Mouse (Mus musculus) midbrain, embryonic 14.5 days (tissue): Measurements from ENCODE around the gene Gm3625. TPM values are rescaled to one million over a fixed set of nuclear protein-coding genes. Genes with fewer than 3 reads are reported as not detected.
"Not testable (repeated sequence)": the region's sequence is repeated elsewhere in the genome, so short reads cannot be mapped to it uniquely, and the experiment has no call there.

Source experiments
- ATAC-seq: fragments of 200-750 bp; cut with Nextera tagmentation; 2 replicates; pipeline ENCODE4 v1.8.0; 2017; ENCODE audit warnings: moderate number of reproducible peaks, moderate library complexity; ENCODE audit not compliant: low FRiP score, low TSS enrichment
- DNase-seq: peaks from one replicate; pipeline ENCODE4 v3.0.0-alpha.2; 2015
- H3K27ac ChIP-seq: fragments of 300-500 bp; sonication (generic); replicated peaks from 2 replicates; pipeline ENCODE4 v1.5.1; 2014; ENCODE audit warnings: mild to moderate bottlenecking, low read depth, low read length, moderate library complexity
- H3K27me3 ChIP-seq: fragments of 300-500 bp; sonication (generic); 2 replicates; pipeline ENCODE4 v1.6.1; 2014; ENCODE audit warnings: low read length, control low read depth, mixed read lengths; ENCODE audit not compliant: control insufficient read depth, insufficient read depth
- H3K36me3 ChIP-seq: fragments of 300-500 bp; sonication (generic); 2 replicates; pipeline ENCODE4 v1.6.1; 2014; ENCODE audit warnings: low read length, control low read depth; ENCODE audit not compliant: control insufficient read depth, insufficient read depth
- H3K4me1 ChIP-seq: fragments of 300-500 bp; sonication (generic); 2 replicates; pipeline ENCODE4 v1.6.1; 2014; ENCODE audit warnings: mild to moderate bottlenecking, antibody characterized with exemption, low read length, control low read depth; ENCODE audit not compliant: control insufficient read depth, insufficient read depth
- H3K4me2 ChIP-seq: fragments of 300-500 bp; sonication (generic); 2 replicates; pipeline ENCODE4 v1.6.1; 2014; ENCODE audit warnings: mild to moderate bottlenecking, low read length, moderate library complexity
- H3K4me3 ChIP-seq: fragments of 300-500 bp; sonication (generic); replicated peaks from 2 replicates; pipeline ENCODE4 v1.5.1; 2014; ENCODE audit warnings: low read depth, low read length
- H3K9ac ChIP-seq: fragments of 300-500 bp; sonication (generic); replicated peaks from 2 replicates; pipeline ENCODE4 v1.6.1; 2014; ENCODE audit warnings: mild to moderate bottlenecking, low read length, moderate library complexity
- H3K9me3 ChIP-seq: fragments of 300-500 bp; sonication (generic); 2 replicates; pipeline ENCODE4 v1.6.1; 2016; ENCODE audit warnings: low read length, control low read depth, mixed read lengths; ENCODE audit not compliant: control insufficient read depth
- WGBS: fragments of 180-500 bp; shearing (Covaris S2); extraction: QIAGEN DNeasy Blood & Tissue Kit; methylation state at CpG from one replicate; pipeline ENCODE4 v1.1.7; 2014; 5-methylcytosine and 5-hydroxymethylcytosine counted together
- polyA plus RNA-seq: library from polyadenylated mRNA; unstranded; fragments of >200 nt; fragmentation: Nextera tagmentation; extraction: Ambion mirVana; gene quantifications from 2 replicates; pipeline ENCODE4 v1.2.1, GENCODE M21; 2014

Gm3625 gene
- polyA plus RNA-seq, 1 experiment from 2014 or later, result not detected

- Histone ChIP-seq H3K27me3 (no peaks in the 10 kb centered on the region), H3K27ac (no peak overlapping the region), H3K36me3 (no peaks in the 10 kb centered on the region), H3K9ac (no peak overlapping the region), H3K4me1 (no peaks in the 10 kb centered on the region), H3K4me2 (no peak overlapping the region), H3K4me3 (no peak overlapping the region), H3K9me3 (no peaks in the 10 kb centered on the region)
- ATAC-seq (no peak), DNase-seq (no peak)
- 90% methylated on average over 9 of the region's 9 CpGs for WGBS
Observed at GRCm38 (mm10) chr12:4558475-4559279, 34.0 kb downstream of the Gm3625 start.

DNA sequence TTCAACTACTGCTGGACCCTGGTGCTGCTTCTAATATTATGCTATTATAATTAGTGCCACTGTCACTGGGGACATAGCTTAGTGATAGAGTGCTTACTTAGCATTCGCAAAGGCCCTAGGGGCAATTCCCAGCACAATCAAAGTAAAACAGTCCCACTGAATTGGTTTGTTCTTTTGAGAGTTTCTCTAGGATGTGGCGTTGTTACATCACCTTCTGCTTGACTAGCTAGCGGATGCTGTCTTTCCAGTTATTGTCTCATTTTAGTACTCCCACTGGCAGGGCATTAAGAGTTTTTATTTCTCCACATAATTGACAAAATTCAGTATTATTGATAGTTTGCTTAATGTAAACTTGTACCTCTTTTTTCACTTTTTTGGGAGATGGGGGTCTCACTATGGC is 34.7 kb downstream of the Gm3625 start:
- 73% methylated on average over 3 of the region's 3 CpGs for WGBS
- Histone ChIP-seq H3K4me2 (no peak overlapping the region), H3K4me3 (no peak overlapping the region), H3K36me3 (no peaks in the 10 kb centered on the region), H3K27me3 (no peaks in the 10 kb centered on the region), H3K9ac (no peak overlapping the region), H3K9me3 (no peaks in the 10 kb centered on the region), H3K4me1 (no peaks in the 10 kb centered on the region), H3K27ac (no peak overlapping the region)
- peak; percentile 14 for DNase-seq
- ATAC-seq, result no peak

DNA sequence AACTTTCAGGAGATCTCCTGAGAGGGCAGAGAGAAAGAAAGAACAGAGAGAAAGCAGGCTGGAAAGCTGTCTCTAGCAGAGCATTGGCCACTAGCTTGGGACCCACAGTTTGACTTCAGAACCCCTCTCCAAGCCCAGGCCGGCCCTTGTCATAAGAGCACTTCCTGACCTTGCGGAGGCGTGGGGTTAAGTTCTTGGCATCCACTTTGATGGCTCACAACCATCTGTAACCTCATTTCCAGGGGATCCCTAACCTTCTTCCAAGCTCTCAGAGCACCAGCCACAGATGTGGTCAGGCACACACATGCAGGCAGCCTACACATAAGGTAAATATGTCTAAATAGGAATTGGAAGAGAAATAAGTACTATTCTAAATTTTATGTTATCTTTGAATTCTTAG is 35.3 kb downstream of the Gm3625 start:
- H3K36me3 ChIP-seq, result no peaks in the 10 kb centered on the region
- H3K4me1 ChIP-seq, result no peaks in the 10 kb centered on the region
- no peak overlapping the region for H3K27ac ChIP-seq
- H3K9ac ChIP-seq, result no peak overlapping the region
- WGBS, result 92% methylated on average over 3 of the region's 3 CpGs
- ATAC-seq, result no peak
- DNase-seq, result no peak
- H3K4me3 ChIP-seq, result no peak overlapping the region
- H3K27me3 ChIP-seq, result no peaks in the 10 kb centered on the region
- no peak overlapping the region for H3K4me2 ChIP-seq
- H3K9me3 ChIP-seq, result no peaks in the 10 kb centered on the region

DNA sequence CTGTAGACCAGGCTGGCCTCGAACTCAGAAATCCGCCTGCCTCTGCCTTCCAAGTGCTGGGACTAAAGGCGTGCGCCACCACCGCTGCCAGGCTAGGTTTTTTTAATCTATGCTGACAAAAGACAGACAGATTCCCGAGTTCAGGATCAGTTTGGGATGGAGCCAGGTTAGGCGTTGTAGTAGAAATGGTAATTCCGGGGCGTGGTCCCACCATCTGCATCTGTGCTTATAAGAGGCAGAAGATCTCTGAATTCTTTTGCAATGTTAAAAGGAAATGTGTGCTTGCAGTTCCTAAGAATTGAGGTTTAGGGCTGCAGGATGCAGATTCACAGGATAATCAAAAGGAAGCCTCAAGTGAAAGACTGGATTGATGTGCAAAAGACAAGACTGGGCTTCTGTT is 35.8 kb downstream of the Gm3625 start:
- DNase-seq, result no peak
- Histone ChIP-seq H3K9ac (no peak overlapping the region), H3K4me2 (no peak overlapping the region), H3K27ac (no peak overlapping the region), H3K4me3 (no peak overlapping the region), H3K27me3 (no peaks in the 10 kb centered on the region), H3K9me3 (no peaks in the 10 kb centered on the region), H3K4me1 (no peaks in the 10 kb centered on the region), H3K36me3 (no peaks in the 10 kb centered on the region)
- ATAC-seq, result no peak
- WGBS, result 88% methylated on average over 9 of the region's 9 CpGs

DNA sequence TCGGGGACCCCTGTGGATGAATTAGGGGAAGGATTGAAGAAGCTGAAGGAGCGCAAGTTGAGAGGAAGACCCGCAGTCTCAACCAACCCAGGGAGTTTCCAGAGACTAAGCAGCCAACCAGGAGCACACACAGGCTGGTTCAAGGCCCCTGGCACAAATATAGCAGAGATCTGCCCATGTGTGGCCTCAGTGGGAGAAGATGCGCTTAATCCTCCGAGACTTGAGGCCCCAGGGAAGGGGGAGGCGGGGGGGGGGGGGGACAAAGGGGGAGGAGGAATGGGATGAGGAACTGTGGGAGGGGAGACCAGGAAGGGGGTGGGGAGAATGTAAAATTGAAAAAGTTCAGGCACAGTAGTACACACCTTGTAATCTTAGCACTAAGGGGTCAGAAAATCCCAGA is 37.3 kb downstream of the Gm3625 start:
- DNase-seq (no peak), ATAC-seq (no peak)
- H3K4me3 ChIP-seq, result no peak overlapping the region
- H3K27me3 ChIP-seq, result no peaks in the 10 kb centered on the region
- no peaks in the 10 kb centered on the region for H3K9me3 ChIP-seq
- H3K9ac ChIP-seq, result no peak overlapping the region
- 70% methylated on average over 5 of the region's 6 CpGs for WGBS
- no peaks in the 10 kb centered on the region for H3K36me3 ChIP-seq
- no peak overlapping the region for H3K27ac ChIP-seq
- H3K4me2 ChIP-seq, result no peak overlapping the region
- H3K4me1 ChIP-seq, result no peaks in the 10 kb centered on the region

- H3K27me3 ChIP-seq, H3K9me3 ChIP-seq, DNase-seq, H3K36me3 ChIP-seq, ATAC-seq, H3K9ac ChIP-seq, H3K4me2 ChIP-seq, H3K4me3 ChIP-seq, H3K27ac ChIP-seq, H3K4me1 ChIP-seq: not testable (repeated sequence)
- WGBS, result 88% methylated on average over 3 of the region's 3 CpGs
Observed at GRCm38 (mm10) chr12:4553704-4554103, 39.0 kb downstream of the Gm3625 start.

DNA sequence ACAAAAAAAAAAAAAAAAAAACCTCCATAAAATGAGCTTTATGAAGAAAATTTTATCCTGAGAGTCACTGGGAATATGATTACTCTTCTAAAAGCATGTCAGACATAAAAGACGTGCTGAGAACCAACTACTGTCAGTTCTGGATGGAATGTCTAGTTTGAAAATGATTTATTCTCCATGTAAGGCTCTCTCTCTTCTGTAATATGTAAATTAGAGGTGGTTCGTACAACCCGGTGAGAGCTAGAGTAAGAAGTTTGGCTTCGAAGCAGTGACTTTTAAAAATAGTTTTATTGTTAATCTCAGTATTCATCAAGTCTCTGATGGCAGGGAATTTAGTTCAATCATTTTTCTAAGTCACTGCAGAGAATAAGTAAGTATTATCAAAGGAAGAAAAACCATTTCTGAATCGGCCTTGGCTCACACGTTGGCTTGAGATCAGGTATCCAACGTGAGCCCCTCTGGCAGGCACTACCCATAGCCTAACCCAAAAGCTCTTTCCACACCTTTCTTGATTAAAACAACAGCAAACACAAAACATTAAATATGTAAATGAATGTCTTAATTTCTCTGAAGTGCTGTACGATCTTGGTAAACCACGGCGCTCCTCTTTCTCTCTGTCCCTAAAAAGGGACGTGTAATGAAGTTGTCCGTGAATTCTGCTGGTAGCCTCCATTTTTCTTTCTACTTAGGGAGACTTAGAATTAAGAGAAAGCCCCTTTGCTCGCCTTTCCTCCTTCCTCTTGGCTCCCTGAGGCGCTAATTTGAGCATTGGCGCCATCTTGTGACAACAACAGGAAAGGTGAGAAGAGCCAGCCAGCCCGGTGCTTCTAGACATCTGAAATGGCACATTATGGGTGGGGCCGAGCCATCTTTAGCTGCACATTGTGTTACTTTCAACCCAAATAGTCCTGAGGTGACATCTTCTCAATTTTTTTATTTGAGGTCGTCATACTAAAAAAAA is 44.4 kb downstream of the Gm3625 start:
- no peaks in the 10 kb centered on the region for H3K36me3 ChIP-seq
- ATAC-seq (peak; percentile 66), DNase-seq (peak; percentile 93)
- WGBS, result 22% methylated on average over 18 of the region's 18 CpGs
- no peaks in the 10 kb centered on the region for H3K27me3 ChIP-seq
- peaks cover 4% of the 10 kb centered on the region; the same call in 1 of the 2 replicates for H3K4me1 ChIP-seq
- peak overlapping the region; percentile 50 for H3K4me2 ChIP-seq
- H3K27ac ChIP-seq, result no peak overlapping the region
- peak overlapping the region; percentile 20 for H3K4me3 ChIP-seq
- H3K9me3 ChIP-seq, result no peaks in the 10 kb centered on the region
- H3K9ac ChIP-seq, result 0 out of 2 replicates have a peak overlapping the region, but pooled peaks have one; percentile 16

DNA sequence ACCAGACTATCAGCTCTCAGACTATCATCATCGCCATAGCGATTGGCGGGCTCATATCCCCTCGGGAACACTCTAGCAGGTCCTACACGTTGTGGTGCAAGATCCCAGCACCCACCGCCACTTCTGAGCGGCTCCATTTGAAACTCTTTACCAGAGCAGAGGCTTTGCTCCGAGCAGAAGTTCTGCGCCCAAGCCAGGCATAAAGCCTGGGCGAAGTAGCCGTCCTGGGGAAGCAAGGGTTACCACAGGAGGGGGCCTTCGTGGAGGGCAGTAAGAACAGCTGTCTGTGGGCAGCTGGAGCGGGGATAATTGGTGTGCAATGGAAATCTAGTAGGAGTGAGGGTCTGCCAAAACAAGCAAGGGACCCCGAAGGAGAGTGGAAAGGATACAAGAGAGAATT is 45.2 kb downstream of the Gm3625 start:
- no peaks in the 10 kb centered on the region for H3K36me3 ChIP-seq
- no peak overlapping the region for H3K9ac ChIP-seq
- no peak overlapping the region for H3K27ac ChIP-seq
- DNase-seq (peak; percentile 30), ATAC-seq (no peak)
- H3K9me3 ChIP-seq, result no peaks in the 10 kb centered on the region
- H3K27me3 ChIP-seq, result no peaks in the 10 kb centered on the region
- H3K4me1 ChIP-seq, result peaks cover 4% of the 10 kb centered on the region; the same call in 1 of the 2 replicates
- no peak overlapping the region for H3K4me2 ChIP-seq
- 57% methylated on average over 14 of the region's 14 CpGs for WGBS
- H3K4me3 ChIP-seq, result no peak overlapping the region
